Mouse (Mus musculus) thymus, postnatal 10 days (tissue): ENCODE measurements around the gene Tenm3.
"Not testable (repeated sequence)": the region's sequence is repeated elsewhere in the genome, so short reads cannot be mapped to it uniquely, and the experiment has no call there.

ENCODE experiments used
- DNase-seq, 2 experiments: peaks; one replicate each; pipeline ENCODE4 v3.0.0; 2021; ENCODE audit warnings: low spot score in 2 of 2

Gene Tenm3

GRCm38 (mm10) chr8:48206922-48207321, 636.8 kb downstream of the Tenm3 start:
- no peak for DNase-seq

GRCm38 (mm10) chr8:48204838-48205345, 638.9 kb downstream of the Tenm3 start:
- no peak for DNase-seq

GRCm38 (mm10) chr8:48204114-48204837, 639.5 kb downstream of the Tenm3 start:
- no peak for DNase-seq

GRCm38 (mm10) chr8:48203611-48204010, 640.1 kb downstream of the Tenm3 start:
- DNase-seq: no peak

GRCm38 (mm10) chr8:48203161-48203560, 640.6 kb downstream of the Tenm3 start:
- no peak for DNase-seq

- DNase-seq: no peak
Observed at GRCm38 (mm10) chr8:48202632-48203031, 641.1 kb downstream of the Tenm3 start.

- no peak for DNase-seq
Observed at GRCm38 (mm10) chr8:48199171-48199570, 644.6 kb downstream of the Tenm3 start.

GRCm38 (mm10) chr8:48195971-48196370, 647.8 kb downstream of the Tenm3 start:
- no peak for DNase-seq

- no peak for DNase-seq
Observed at GRCm38 (mm10) chr8:48188586-48188985, 655.2 kb downstream of the Tenm3 start.

- no peak for DNase-seq
Observed at GRCm38 (mm10) chr8:48183758-48184157, 660.0 kb downstream of the Tenm3 start.

- no peak for DNase-seq
Observed at GRCm38 (mm10) chr8:48181000-48181399, 662.8 kb downstream of the Tenm3 start.

- DNase-seq: not testable (repeated sequence)
Observed at GRCm38 (mm10) chr8:48180146-48180545, 663.6 kb downstream of the Tenm3 start.

GRCm38 (mm10) chr8:48178993-48179392, 664.8 kb downstream of the Tenm3 start:
- DNase-seq: no peak

- no peak for DNase-seq
Observed at GRCm38 (mm10) chr8:48177876-48178275, 665.9 kb downstream of the Tenm3 start.
